Mouse (Mus musculus) urinary bladder, postnatal 10 days (tissue): ENCODE results near the gene Gm28557.
"Not testable (repeated sequence)": the region's sequence is repeated elsewhere in the genome, so short reads cannot be mapped to it uniquely, and the experiment has no call there.

Experiments used
- DNase-seq: peaks from one replicate; pipeline ENCODE4 v3.0.0; 2022; ENCODE audit warnings: low spot score

The Gm28557 gene

GRCm38 (mm10) chr13:67108194-67108820 lies at the start of gene Gm28557:
TSS of gene Gm28557 (minus strand) at chr13:67108604.
- DNase-seq: no peak

- no peak for DNase-seq
These were observed 19.8 kb upstream of the Gm28557 start for GRCm38 (mm10) chr13:67128038-67128721.

GRCm38 (mm10) chr13:67127507-67127906 lies 19.1 kb upstream of the Gm28557 start:
- not testable (repeated sequence) for DNase-seq

- no peak for DNase-seq
These were observed 16.1 kb upstream of the Gm28557 start for GRCm38 (mm10) chr13:67124460-67124859.

- DNase-seq: not testable (repeated sequence)
These were observed 13.0 kb upstream of the Gm28557 start, which contains the start of gene Zfp759 for GRCm38 (mm10) chr13:67121360-67121759. TSS of gene Zfp759 (plus strand) at chr13:67121660.

GRCm38 (mm10) chr13:67116163-67116562 lies 7.8 kb upstream of the Gm28557 start, which contains the start of gene Rslcan18:
TSS of gene Rslcan18 (minus strand) at chr13:67116263.
- DNase-seq: not testable (repeated sequence)

- DNase-seq: no peak
These were observed 4.9 kb upstream of the Gm28557 start for GRCm38 (mm10) chr13:67113287-67113686.

GRCm38 (mm10) chr13:67112096-67112495 lies 3.7 kb upstream of the Gm28557 start:
- DNase-seq: no peak

GRCm38 (mm10) chr13:67108821-67109206 lies 410 bp upstream of the Gm28557 start:
- no peak for DNase-seq

- DNase-seq: no peak
These were observed 723 bp downstream of the Gm28557 start for GRCm38 (mm10) chr13:67107681-67108080.

GRCm38 (mm10) chr13:67097876-67098275 lies 10.5 kb downstream of the Gm28557 start, which contains the start of gene Zfp708:
TSS of gene Zfp708 (minus strand) at chr13:67097976.
- DNase-seq: no peak

GRCm38 (mm10) chr13:67090154-67090553 lies 18.2 kb downstream of the Gm28557 start:
- no peak for DNase-seq

- no peak for DNase-seq
These were observed 26.5 kb downstream of the Gm28557 start for GRCm38 (mm10) chr13:67081946-67082345.

- no peak for DNase-seq
These were observed 27.2 kb downstream of the Gm28557 start for GRCm38 (mm10) chr13:67081142-67081713.

- no peak for DNase-seq
These were observed 31.2 kb downstream of the Gm28557 start for GRCm38 (mm10) chr13:67077244-67077643.

- DNase-seq: no peak
These were observed 35.6 kb downstream of the Gm28557 start for GRCm38 (mm10) chr13:67072786-67073185.

- no peak for DNase-seq
These were observed 43.0 kb downstream of the Gm28557 start for GRCm38 (mm10) chr13:67065386-67065785.

- DNase-seq: no peak
These were observed 46.0 kb downstream of the Gm28557 start for GRCm38 (mm10) chr13:67062427-67062826.

- DNase-seq: peak; percentile 46
These were observed 47.5 kb downstream of the Gm28557 start, which contains the start of gene Zfp712 for GRCm38 (mm10) chr13:67060786-67061358. TSS of gene Zfp712 (minus strand) at chr13:67061170.

- no peak for DNase-seq
These were observed 48.1 kb downstream of the Gm28557 start for GRCm38 (mm10) chr13:67060161-67060785.
